Mouse (Mus musculus) cerebellum, adult 2 months (tissue): ENCODE data around the gene Cd151.

Experiments
- CTCF ChIP-seq: fragments of 200-500 bp; IDR thresholded peaks from 2 replicates; pipeline ENCODE4 v1.5.1; 2011; ENCODE audit warnings: low read depth, mild to moderate bottlenecking, control low read depth, low read length, moderate library complexity, borderline replicate concordance; ENCODE audit not compliant: insufficient read depth
- POLR2A ChIP-seq: fragments of 200-500 bp; IDR thresholded peaks from 2 replicates; pipeline ENCODE4 v1.6.1; 2011; ENCODE audit warnings: low read length, control low read depth, borderline replicate concordance; ENCODE audit not compliant: insufficient read depth

GRCm38 (mm10) chr7:141469901-141470636 lies 2.9 kb downstream of the Cd151 start:
- TF ChIP-seq POLR2A (no peak), CTCF (no peak)
